Mouse (Mus musculus) brain, adult 2 months (tissue): ENCODE data around the gene Mcm8.
A peak's percentile ranks its signal among the peaks of the same experiment; 100 is the strongest.

Experiments used
- DNase-seq: peaks from one replicate; pipeline ENCODE4 v3.0.0; 2011; ENCODE audit warnings: low read depth, low spot score

The Mcm8 gene

GRCm38 (mm10) chr2:132815608-132816314 is at the start of gene Mcm8, which contains the start of gene Trmt6:
TSS of gene Mcm8 (plus strand) at chr2:132816141.
TSS of gene Trmt6 (minus strand) at chr2:132816055.
- DNase-seq: peak; percentile 99

GRCm38 (mm10) chr2:132770822-132771221 is 45.1 kb upstream of the Mcm8 start:
- no peak for DNase-seq

GRCm38 (mm10) chr2:132780978-132781377 is 35.0 kb upstream of the Mcm8 start, which contains the start of gene Chgb:
TSS of gene Chgb (plus strand) at chr2:132781278.
- DNase-seq: no peak

GRCm38 (mm10) chr2:132781439-132782068 is 34.4 kb upstream of the Mcm8 start:
- peak; percentile 95 for DNase-seq

GRCm38 (mm10) chr2:132784039-132784438 is 31.9 kb upstream of the Mcm8 start:
- peak; percentile 85 for DNase-seq

- peak; percentile 90 for DNase-seq
Measured at GRCm38 (mm10) chr2:132793441-132794203, 22.3 kb upstream of the Mcm8 start.

GRCm38 (mm10) chr2:132794204-132794586 is 21.7 kb upstream of the Mcm8 start:
- peak; percentile 47 for DNase-seq

GRCm38 (mm10) chr2:132802976-132803375 is 13.0 kb upstream of the Mcm8 start:
- no peak for DNase-seq

- DNase-seq: peak; percentile 11
Measured at GRCm38 (mm10) chr2:132841071-132841470, 25.1 kb downstream of the Mcm8 start.

- DNase-seq: peak; percentile 98
Measured at GRCm38 (mm10) chr2:132846407-132847358, 30.7 kb downstream of the Mcm8 start, which contains the start of gene Crls1. TSS of gene Crls1 (plus strand) at chr2:132846666.

- no peak for DNase-seq
Measured at GRCm38 (mm10) chr2:132847581-132847980, 31.6 kb downstream of the Mcm8 start.

- no peak for DNase-seq
Measured at GRCm38 (mm10) chr2:132848361-132848760, 32.4 kb downstream of the Mcm8 start.

GRCm38 (mm10) chr2:132849141-132849540 is 33.2 kb downstream of the Mcm8 start:
- peak; percentile 46 for DNase-seq

- DNase-seq: peak; percentile 47
Measured at GRCm38 (mm10) chr2:132853051-132853450, 37.1 kb downstream of the Mcm8 start.

GRCm38 (mm10) chr2:132856333-132856732 is 40.4 kb downstream of the Mcm8 start:
- peak; percentile 22 for DNase-seq

GRCm38 (mm10) chr2:132860435-132860834 is 44.5 kb downstream of the Mcm8 start:
- DNase-seq: peak; percentile 51

GRCm38 (mm10) chr2:132861456-132861855 is 45.5 kb downstream of the Mcm8 start:
- DNase-seq: peak; percentile 46

GRCm38 (mm10) chr2:132863325-132863724 is 47.4 kb downstream of the Mcm8 start:
- no peak for DNase-seq

- no peak for DNase-seq
Measured at GRCm38 (mm10) chr2:132867521-132867920, 51.6 kb downstream of the Mcm8 start.

GRCm38 (mm10) chr2:132869682-132870081 is 53.7 kb downstream of the Mcm8 start:
- DNase-seq: no peak

- DNase-seq: no peak
Measured at GRCm38 (mm10) chr2:132870286-132870685, 54.3 kb downstream of the Mcm8 start.
